Mouse (Mus musculus) right cerebral cortex, postnatal 4 days (tissue): ENCODE data around the gene Psmd13.

ENCODE experiments used
- DNase-seq: peaks from one replicate; pipeline ENCODE4 v3.0.0-alpha.2; 2022

The Psmd13 gene

DNA sequence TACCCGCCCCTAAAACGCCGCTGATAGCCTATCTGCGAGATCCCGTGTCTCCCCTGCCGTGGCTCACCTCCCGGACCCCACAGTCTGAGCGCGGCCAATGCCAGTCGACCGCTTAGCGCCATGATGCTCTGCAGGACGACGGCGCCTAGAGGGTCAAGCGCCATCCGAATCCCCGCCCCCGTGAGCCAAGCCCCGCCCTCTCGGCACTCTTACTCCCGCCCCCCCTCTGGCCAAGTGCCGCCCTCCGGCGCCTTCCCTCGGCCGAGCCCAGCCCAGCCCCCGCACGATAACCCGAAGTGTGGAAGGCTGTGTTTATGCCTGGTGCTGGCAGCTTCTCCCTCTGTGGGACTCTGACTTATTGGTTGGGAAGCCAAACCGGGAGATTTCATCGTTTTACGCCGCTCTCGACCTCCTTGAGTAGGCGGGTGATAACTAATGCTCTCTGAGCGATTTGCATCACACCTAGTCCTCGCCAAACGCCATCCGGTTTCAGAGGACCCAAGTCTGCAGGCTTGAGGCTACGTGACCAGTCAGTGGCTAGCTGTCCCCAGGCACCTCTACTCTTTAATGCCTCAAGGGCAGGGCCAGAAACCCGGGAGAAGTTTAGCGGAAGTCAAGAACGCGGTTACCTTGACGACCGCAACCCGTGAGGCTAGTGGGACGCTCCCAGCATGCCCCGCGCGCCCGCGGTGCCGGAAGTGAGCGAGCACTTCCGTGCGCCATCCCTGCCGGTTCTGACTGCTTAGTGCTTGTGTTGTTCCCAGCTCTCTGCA lies at the start of gene Psmd13, which contains the start of gene Sirt3:
TSS of gene Psmd13 (plus strand) at position 273 of the 773 bp plus-strand sequence.
TSS of gene Sirt3 (minus strand) at position 614 of the 773 bp plus-strand sequence.
- DNase-seq = peak; percentile 93

DNA sequence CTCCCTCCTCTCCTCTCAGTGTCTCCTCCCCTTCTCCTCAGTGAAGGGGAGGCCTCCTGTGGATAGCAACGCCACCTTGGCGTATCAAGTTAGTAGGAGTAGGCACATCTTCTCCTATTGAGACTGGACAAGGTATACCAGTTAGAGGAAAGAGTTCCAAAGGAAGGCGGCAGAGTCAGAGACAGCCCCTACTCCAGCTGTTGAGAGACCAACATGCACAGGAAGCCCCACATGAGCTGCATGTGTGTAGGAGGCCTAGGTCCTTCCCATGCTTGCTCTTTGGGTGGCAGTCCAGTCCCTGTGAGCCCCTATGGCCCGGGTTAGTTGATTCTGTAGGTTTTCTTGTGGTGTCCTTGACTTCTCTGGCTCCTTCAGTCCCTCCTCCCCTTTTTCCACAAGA lies 48.4 kb upstream of the Psmd13 start:
- DNase-seq = no peak

DNA sequence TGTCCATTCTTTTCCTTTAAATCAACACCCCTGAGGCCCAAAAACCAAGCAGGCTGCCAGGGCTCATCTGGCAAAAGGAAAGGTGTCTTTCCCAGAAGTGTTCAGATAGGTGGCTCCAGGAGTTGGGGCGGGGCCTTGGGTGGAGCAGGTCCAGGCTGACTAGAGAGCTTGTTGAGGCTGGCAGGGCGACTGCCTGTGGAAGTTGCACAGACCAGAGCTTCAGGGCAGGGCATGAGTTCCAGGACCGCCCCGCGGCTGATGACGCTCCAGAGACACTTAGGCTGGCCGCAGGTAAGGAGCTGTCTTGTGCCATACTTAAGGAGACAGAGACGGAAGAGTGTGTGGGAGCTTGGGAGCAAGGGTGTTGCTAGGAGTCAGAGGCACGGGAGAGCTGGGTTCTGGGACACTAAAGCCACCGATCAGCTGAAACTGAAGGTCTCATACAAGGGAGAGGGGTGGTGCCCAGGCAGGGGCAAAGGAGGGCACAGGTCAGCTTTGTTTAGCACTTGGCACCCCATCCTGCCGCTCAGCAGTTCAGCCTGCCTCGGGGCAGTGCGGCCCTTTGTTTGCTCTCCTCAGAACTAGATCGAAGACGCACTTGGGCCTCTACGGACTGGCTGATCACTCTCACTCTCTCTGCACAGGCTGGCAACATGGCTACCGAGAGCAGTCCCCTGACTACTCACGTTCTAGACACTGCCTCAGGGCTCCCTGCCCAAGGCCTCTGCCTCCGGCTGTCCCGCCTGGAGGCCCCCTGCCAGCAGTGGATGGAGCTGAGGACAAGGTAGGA lies 46.6 kb upstream of the Psmd13 start, which contains the start of gene Urah:
TSS of gene Urah (plus strand) at position 51 of the 790 bp plus-strand sequence.
- DNase-seq = no peak

DNA sequence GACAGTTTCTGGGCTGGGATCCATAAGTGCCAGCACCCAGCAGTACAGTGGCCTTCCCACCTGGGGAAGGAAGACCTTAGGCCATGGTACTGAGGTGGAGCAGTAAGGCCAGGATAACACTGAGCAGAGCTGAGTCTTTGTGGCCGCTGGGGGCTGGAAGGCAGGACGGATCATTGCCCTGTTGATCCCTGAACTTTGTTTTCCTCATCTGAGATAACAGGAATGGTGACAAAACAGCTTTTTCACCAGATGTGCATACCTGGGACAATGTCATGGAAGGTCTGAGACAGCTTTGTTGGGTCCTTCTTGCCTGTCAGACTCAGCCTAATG lies 46.0 kb upstream of the Psmd13 start:
- DNase-seq = no peak

DNA sequence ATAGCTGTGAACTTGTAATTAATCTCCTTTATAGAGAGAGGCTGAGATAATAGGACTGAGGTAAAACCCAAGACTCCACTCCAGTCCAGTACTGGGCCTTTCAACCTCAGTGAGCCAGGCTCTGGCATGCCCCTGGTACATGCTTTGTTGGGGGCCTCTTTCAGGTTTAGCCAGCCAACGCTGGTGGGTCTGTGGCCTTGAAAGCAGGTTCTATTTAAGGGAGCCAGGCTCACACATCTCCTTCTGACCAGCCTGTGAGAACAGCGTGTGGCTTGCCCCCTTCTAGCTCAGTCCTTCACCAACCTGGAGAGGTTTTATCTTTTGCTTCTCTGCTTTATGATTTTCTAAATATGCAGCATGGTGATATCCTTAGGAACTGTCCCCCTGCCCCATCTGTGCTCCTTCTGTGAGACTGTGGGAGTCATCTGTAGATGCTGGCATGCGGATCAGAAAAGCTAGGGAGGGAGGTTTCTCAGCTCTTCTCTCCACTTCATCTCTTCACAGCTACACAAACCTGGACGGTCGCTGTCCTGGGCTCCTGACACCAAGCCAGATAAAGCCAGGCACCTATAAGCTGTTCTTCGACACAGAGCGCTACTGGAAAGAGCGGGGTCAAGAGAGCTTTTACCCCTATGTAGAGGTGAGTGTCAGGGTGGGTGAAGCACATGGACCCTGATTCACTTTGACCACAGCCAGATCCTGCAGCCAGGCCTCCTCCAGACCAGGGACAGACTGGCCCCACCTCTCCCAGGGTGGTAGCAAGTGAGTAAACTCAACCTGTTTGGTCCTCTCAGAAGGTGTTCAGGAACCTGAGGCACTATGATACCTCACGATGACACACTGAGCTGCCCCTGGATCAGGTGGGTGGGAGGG lies 45.3 kb upstream of the Psmd13 start:
- peak; percentile 2 for DNase-seq

DNA sequence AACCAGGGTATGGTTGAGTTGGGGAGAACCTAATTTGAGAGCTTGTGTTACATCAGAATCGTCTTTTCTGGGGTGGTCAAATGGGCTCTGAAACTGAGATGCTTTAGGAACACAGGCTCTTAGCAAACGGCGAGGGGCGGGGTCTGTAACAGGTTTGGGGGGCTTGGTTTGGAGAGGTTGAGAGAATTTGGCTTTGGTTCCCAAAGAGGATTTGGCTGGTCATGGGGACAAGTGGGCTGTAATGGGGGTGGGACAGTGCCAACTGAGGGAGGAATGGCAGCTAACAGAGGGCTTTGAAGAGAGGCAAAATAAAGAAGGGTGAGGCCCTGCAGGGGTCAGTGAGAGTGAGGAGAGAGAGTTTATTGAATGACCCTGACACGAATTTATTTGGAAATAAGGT lies 42.2 kb upstream of the Psmd13 start:
- DNase-seq = no peak

DNA sequence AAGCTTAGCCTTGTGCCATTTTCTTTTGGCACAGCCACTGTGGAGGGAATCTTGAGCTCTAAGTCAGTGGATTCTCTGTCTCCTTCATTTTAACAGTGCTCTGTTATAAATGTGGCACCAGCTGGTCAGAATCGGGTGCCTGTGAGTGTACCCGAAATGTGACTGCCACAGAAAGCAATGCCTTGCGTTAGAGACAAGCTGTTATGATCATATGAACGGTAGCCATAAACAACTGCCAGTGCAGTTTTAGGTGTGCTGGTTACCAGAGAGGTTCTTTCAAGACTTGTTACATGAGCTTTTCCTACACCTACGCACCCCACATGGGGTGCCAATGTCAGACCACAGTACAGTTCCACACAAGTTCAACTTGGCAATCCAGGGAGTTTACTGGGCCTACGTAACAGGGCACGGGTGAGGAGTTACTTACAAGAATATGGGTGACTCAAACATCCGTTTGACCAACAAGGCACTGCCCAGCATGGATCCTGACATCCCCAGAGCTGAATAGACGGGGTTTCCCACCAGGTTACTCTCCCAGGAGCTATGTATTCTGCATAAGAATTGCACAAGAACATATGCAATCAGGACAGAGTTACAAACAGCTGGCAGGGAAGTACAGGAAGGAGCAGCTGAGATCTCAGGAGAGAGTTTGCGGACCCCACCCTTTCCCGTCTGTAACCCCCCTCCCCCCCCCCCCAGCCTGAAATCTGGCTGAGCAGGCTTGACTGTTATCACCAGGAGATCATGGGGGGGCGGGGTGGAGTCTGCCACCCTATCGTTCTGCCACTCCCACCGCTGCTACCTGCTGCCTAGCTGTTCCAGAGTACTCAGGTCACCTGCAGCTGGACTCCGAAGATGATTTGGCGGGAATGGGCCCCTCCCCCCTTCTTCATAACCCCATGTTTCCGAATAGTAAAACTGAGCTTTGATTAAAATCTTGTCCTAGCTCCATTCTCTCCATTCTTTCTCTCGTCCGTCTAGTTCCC lies 40.7 kb upstream of the Psmd13 start:
- no peak for DNase-seq

DNA sequence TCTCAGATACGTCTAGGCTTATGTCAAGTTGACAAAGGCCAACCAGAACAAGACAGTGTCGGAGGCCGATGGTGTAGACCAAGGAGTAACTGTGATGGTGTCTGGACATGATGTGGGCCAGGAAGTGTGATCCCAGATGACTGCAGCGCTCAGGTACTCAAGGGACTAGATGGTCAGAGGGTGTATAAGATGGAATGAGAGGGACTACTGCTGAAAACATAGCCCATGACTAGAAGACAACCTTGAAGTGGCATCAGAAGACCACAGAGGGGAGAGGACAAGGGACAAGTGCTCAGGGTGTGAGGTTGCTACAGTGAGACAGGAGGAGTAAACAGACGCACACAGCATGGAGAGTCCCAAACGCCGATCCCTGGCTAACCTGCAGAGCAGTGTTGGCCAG lies 38.0 kb upstream of the Psmd13 start:
- no peak for DNase-seq

DNA sequence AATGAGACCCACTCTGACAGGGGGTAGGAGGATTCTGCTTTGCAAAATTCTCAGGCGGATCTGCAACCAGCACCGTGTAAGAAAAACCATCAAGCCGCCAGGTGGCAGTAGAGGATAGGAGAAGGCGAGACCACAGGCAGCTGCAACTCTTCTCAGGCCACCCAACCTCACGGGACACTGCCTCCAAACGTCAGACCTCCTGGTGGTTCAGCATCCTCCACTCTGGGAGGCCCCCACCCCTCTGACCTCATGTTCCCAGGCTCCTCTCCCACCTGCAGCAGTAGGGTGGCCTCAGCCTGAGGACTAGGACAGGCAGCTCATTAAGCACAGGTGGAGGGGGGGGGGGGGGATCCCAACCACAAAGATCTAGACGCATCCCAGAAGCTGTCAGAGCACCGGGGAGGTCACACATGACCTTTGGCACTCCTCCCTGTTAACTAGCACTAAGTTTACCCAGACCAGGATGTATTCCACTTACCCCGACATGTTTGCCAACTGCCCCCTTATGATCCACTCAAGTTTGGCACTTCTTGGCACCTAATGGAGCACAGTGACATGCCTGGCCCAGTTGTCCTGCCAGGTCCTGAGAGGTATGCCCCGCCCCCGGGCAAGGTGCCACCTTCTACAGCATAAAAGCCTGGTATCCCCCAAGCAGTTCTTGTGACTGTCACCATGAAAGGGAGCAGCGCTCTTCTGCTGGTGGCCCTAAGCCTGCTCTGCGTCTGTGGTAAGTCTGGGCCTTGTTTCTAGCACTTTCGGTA lies 36.7 kb upstream of the Psmd13 start, which contains the start of gene Scgb1c1:
TSS of gene Scgb1c1 (plus strand) at position 643 of the 761 bp plus-strand sequence.
- DNase-seq = peak; percentile 99

DNA sequence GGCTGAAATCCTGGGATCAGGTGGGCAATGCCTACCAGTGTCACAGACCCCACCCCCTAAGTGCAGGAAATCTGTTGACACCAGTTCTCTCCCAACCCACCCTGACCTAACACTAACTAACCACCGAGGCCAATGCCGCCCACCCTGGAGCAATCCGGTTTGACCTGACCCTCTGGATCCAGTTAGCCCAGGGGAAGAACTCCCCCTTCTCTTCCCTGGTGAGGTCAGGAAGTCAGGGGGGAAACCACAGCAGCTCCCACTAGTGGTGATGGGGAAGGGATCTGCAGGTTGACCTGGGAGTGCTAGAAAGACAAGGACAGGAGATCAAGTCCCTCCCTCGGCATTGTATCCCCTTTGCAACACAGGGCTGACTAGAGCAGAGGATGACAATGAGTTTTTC lies 36.1 kb upstream of the Psmd13 start:
- DNase-seq = no peak

DNA sequence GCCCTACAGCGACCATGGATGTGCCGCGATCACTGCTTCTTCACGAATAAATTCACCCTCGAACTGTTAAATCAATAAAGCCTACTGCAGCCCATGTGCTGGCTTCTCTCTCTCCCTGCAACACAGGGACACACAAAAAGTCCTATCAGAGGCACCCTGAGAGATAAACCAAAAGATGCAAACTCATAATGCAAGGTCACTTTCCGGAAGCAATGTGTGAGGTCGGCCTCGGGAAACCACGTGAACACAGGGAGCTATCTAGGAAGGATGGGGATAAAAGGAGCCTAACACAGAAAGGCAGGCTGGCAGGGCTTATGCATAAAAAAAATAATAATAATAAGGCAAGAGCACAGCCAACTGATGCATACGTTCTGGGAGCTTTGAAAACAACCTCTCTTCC lies 35.1 kb upstream of the Psmd13 start:
- no peak for DNase-seq

DNA sequence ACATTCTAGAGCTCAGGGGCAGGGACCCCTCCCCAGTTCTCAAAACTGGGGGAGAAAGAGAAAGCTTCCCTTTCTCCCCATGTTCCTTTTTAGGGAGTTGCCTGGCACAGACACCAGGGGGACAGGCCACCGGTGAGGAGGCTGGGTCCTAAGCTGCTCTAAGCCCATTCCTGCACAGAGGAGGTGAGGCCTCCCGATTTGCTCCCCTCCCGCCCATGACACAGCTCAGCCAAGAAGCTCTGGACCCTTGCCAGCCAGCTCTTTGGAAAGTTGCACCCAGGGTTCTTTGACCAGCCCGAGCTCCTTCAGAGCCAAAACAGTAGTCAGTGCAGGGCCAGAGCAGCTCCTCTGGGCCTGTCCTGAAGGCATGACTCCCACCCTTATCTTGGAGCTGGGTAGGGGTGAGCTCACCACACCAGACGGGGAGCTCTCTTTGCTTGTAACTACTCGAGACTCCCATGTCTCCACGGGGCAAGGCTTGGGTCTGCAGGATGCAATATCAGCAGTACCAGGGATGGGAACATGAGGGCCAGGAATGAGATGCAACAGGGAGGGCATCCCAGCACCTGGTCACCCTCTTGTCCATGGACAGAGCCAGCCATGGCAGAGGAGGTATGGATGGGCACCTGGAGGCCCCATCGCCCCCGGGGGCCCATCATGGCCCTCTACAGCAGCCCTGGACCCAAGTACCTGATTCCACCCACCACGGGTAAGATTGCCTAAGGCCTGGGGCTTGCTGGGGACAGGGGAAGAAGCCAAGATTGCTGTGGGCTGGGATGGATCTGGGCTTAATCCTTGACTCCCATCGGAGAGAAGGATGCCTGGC lies 33.8 kb upstream of the Psmd13 start, which contains the start of gene Odf3:
TSS of gene Odf3 (plus strand) at position 51 of the 826 bp plus-strand sequence.
- peak; percentile 63 for DNase-seq

DNA sequence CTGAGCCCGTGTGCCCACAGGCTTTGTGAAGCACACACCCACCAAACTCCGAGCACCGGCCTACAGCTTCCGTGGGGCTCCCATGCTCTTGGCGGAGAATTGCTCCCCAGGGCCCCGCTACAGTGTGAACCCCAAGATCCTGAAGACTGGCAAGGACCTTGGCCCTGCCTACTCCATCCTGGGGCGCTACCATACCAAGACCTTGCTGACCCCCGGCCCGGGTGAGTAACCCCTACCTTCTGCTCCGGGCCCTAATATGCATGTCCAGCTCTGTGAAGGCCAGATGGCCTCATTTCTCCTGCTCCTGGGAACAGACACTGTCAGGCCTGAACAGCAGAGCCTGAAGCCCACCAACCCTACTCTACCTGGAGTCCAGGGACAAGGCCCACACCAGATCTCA lies 33.2 kb upstream of the Psmd13 start:
- no peak for DNase-seq

DNA sequence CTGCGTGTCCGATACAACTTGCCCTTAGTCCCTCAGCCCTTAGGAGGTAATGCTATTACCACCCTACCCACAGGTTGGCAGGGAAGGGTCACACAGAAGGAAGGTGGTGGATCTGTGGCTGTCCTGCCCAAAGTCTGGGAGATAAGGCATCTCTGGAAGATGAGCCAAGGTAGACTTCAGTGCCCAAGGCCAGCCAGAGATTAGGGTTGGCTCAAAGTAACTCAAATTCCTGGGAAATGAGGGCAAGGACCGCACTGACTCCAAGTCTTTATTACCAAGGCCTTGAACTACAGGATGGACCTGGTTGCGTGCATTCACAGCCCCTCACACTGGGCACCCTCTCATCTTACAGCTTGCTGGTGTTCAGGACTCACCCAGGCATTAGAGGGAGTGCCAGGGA lies 29.9 kb upstream of the Psmd13 start:
- DNase-seq = no peak

DNA sequence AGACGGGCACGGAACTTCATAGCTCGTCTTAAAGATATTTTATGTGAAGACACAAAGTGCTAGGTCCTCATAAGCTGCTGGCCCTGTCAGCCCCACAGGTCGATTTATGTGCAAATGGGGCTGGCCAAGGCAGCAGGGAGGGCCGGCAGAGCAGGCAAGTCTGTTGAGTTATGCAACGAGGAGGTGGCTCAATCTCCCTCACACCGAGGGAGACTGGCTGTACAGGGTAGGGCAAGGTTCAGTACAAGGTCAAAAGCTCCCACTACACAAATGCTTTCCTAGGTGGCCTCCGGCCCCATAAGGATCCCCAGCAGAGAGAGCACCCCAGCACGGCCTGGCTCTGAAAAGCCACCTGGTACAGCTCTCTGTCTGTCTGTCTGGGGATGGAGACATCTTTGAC lies 28.4 kb upstream of the Psmd13 start:
- DNase-seq = no peak

DNA sequence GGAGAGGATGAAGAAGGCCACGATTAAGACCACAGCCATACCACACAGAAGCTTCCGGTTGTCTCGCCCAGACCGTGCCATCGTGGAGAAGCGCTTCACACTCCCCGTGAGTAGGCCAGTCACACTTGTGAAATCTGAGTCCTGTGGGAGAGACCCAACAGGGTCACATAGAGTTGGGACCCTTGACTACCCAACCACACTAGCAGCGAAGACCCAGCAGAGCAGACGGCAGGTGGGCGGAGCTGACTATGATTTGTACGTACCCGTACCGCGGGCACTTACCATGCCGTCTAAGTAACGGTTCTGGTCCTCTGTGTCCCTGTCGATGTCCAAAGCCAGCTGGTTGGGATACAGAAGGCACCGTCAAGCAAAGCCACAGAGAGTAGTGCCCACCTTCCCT lies 27.3 kb upstream of the Psmd13 start:
- no peak for DNase-seq

DNA sequence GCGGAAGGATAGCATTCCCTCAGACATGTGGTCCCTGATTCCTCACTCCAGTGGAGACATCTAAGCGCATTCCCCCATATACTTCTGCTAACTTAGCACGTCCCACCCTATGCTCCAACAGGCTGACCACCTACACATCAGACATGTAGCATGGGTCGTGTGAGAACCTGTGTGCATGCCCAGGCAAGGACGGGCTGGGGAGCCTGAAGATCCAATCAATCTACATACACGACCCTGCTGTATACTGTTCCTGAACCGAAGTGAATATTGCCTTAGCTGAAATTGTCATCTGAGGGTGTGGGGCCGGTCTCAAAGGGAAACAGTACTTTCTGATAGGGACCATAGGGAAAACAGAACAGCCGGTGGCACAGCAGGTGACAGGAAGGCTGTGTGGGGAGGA lies 26.6 kb upstream of the Psmd13 start:
- no peak for DNase-seq

DNA sequence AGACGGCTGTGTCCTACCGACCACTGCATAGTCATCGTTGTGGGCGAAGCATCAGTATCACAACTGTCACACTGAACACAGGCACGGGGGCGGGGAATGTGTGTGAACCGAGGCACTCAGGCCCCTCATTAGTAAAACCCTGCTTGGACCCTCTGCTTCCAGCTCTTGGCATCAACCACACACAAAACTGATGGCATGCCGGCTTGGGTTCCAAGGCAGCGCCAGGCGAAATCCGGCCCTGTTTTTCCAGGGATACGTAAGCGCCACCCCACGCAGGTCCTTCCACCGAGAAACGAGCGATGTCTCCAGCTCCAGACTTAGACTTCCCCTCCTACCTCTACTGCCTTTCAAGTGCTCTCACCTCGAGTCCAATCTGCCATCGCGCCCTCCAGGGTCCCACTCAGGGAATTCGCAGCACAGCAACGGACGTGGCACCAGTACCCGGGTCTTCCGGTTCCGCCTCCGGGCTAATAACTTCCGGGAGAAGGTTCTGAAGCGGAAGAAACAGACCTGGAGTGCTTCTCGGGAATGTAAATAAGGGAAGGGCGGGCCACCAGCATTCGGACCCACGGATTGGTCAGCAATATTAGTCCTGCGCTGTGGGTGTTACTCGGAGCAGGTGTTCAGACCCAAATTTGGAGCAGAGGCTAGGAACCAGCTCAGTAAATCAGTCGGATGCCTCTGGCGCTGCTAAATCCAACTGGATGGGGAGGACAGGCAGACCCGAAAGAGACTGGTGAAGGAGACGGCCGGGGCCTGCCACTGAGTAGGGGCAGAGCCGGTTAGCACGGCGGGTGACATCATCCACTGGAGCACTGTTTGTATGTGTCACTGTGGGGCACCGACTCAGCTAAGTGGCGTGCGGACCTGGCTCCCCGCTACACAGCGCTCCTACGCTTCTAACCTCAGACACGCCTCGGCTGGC lies 25.6 kb upstream of the Psmd13 start, which contains the start of gene Gm45785:
TSS of gene Gm45785 (minus strand) at position 472 of the 925 bp plus-strand sequence.
- peak; percentile 72 for DNase-seq
